Mouse (Mus musculus) T-cell, adult 2 months (primary cell): Measurements from ENCODE around the gene Tecr.
"Not testable (repeated sequence)": the region's sequence is repeated elsewhere in the genome, so short reads cannot be mapped to it uniquely, and the experiment has no call there.

Experiments used
- DNase-seq: peaks from one replicate; pipeline ENCODE4 v3.0.0; 2022; ENCODE audit warnings: low spot score

The Tecr gene

GRCm38 (mm10) chr8:83618566-83618965 lies 10.8 kb upstream of the Tecr start:
- no peak for DNase-seq

- no peak for DNase-seq
Measured at GRCm38 (mm10) chr8:83617111-83617510, 9.3 kb upstream of the Tecr start.

GRCm38 (mm10) chr8:83616625-83617024 lies 8.9 kb upstream of the Tecr start:
- DNase-seq = no peak

GRCm38 (mm10) chr8:83613695-83614094 lies 5.9 kb upstream of the Tecr start:
- no peak for DNase-seq

- peak; percentile 73 for DNase-seq
Measured at GRCm38 (mm10) chr8:83611921-83612320, 4.2 kb upstream of the Tecr start.

- no peak for DNase-seq
Measured at GRCm38 (mm10) chr8:83609547-83610180, 1.9 kb upstream of the Tecr start.

GRCm38 (mm10) chr8:83609086-83609485 lies 1.3 kb upstream of the Tecr start:
- DNase-seq = no peak

GRCm38 (mm10) chr8:83608398-83608829 lies 643 bp upstream of the Tecr start:
- DNase-seq = peak; percentile 85

- DNase-seq = no peak
Measured at GRCm38 (mm10) chr8:83602650-83603029, 5.1 kb downstream of the Tecr start.

- DNase-seq = peak; percentile 12
Measured at GRCm38 (mm10) chr8:83599814-83600213, 8.0 kb downstream of the Tecr start.

GRCm38 (mm10) chr8:83598146-83598545 lies 9.6 kb downstream of the Tecr start:
- DNase-seq = no peak

- DNase-seq = peak; percentile 34
Measured at GRCm38 (mm10) chr8:83596369-83596768, 11.4 kb downstream of the Tecr start.

- not testable (repeated sequence) for DNase-seq
Measured at GRCm38 (mm10) chr8:83595050-83595345, 12.8 kb downstream of the Tecr start.

GRCm38 (mm10) chr8:83594167-83595049 lies 13.4 kb downstream of the Tecr start:
- DNase-seq = peak; percentile 94

- DNase-seq = peak; percentile 28
Measured at GRCm38 (mm10) chr8:83593325-83594166, 14.2 kb downstream of the Tecr start.

GRCm38 (mm10) chr8:83592682-83593081 lies 15.1 kb downstream of the Tecr start:
- no peak for DNase-seq

GRCm38 (mm10) chr8:83590488-83591023 lies 17.2 kb downstream of the Tecr start:
- no peak for DNase-seq

GRCm38 (mm10) chr8:83588886-83589285 lies 18.9 kb downstream of the Tecr start:
- DNase-seq = no peak

GRCm38 (mm10) chr8:83587644-83588043 lies 20.1 kb downstream of the Tecr start:
- no peak for DNase-seq

GRCm38 (mm10) chr8:83585333-83585732 lies 22.4 kb downstream of the Tecr start:
- no peak for DNase-seq

- no peak for DNase-seq
Measured at GRCm38 (mm10) chr8:83584771-83585170, 23.0 kb downstream of the Tecr start.

GRCm38 (mm10) chr8:83583236-83583635 lies 24.5 kb downstream of the Tecr start:
- DNase-seq = no peak
